Mouse (Mus musculus): ENCODE results near the gene Hspa1b. TPM values are rescaled to one million over a fixed set of nuclear protein-coding genes. Genes with fewer than 3 reads are reported as not detected.
"Not testable (repeated sequence)": the region's sequence is repeated elsewhere in the genome, so short reads cannot be mapped to it uniquely, and the experiment has no call there.

Gene Hspa1b
- polyA plus RNA-seq, 1 experiment, result 2.6 TPM

DNA sequence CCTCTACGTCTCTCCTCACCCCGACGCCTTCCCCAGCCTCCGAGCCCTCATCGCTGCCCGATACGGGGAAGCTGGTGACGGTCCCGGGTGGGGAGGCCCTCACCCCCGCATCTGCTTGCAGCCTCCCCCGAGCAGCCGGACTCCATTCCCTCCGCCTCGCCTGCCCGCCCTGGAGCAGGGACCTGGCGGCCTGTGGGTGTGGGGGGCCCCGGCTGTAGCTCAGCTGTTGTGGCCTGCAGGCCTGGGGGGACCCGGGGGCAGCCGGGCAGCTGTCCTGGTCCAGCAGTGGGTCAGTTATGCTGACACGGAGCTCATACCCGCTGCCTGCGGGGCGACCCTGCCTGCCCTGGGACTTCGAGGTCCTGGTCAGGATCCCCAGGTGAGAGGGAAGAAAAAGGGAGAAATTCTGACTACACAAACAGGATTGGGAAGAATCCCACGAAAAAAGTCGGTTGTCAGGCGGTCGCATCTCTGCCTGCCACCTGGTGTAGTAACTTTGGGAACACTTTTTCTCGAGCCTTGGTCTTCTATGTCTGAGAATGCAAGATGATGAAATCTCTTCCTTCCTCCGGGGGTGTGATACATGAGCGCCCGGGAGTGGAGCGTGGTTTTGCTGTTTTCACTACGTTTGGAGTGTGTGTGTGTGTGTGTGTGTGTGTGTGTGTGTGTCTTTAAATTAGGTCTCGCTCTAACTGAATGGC lies 42.6 kb upstream of the Hspa1b start:
- Histone ChIP-seq H3K27me3 (ENCODE audit: control insufficient read depth, insufficient read depth, low read length) (no peaks in the 10 kb centered on the region), H3K36me3 (ENCODE audit: control insufficient read depth, insufficient read depth, low read length) (peaks cover 3% of the 10 kb centered on the region), H3K4me1 (ENCODE audit: control insufficient read depth, insufficient read depth, low read length) (peaks cover 13% of the 10 kb centered on the region), H3K4me3 (ENCODE audit: control insufficient read depth, low read depth, low read length) (peak overlapping the region; percentile 94), H3K27ac (ENCODE audit: control insufficient read depth, insufficient read depth, low read depth, low read length) (peak overlapping the region; percentile 94)
- TF ChIP-seq POLR2A (IDR thresholded peaks at IDR 0.05; ENCODE audit: control insufficient read depth, low read depth, low read length) (no peak), CTCF (IDR thresholded peaks at IDR 0.05; ENCODE audit: control insufficient read depth, insufficient read depth, insufficient replicate concordance, low read depth, low read length) (no peak)

DNA sequence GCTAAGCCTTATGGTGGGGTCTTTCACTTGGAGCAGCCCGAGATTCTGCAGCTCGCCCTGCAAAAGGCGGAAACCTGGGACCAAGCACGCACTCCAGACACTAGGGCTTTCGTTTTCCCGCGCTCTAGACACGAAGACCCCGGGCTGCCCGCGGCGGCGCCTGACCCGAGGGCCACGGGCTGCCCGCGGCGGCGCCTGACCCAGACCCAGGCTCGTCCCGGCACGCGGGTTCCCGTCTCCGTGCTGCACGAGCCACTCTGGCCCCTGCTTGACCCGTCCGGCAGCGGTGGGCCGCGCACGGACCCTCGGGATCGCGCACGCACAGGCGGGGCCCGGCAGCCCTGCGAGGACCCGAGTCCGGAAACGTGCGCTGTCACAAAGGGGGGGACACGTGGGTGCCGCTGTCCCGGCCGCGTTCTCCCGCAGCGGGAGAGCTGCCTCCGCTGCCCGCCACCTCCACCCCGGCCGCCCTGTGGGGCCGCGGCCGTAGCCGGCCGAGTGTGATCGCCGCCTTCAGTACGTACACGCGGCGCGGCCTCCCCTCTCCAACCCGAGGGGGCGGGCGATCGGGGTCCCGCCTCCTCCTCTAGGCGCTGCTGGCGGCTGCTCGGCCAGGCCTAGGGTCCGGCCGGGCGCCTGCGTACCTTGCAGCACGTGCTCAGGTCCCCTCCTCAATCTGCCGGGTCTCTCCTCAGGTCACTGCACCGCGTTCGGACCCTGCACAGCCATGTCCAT lies 41.8 kb upstream of the Hspa1b start, which contains the start of gene Vars:
Gene Vars, plus strand, starts transcription at position 271 of the 735 bp plus-strand sequence.
- H3K4me1 ChIP-seq (ENCODE audit: control insufficient read depth, insufficient read depth, low read length), result peaks cover 13% of the 10 kb centered on the region
- peaks cover 3% of the 10 kb centered on the region for H3K36me3 ChIP-seq (ENCODE audit: control insufficient read depth, insufficient read depth, low read length)
- peak within 1 kb of the TSS; percentile 94 for H3K4me3 ChIP-seq (ENCODE audit: control insufficient read depth, low read depth, low read length)

DNA sequence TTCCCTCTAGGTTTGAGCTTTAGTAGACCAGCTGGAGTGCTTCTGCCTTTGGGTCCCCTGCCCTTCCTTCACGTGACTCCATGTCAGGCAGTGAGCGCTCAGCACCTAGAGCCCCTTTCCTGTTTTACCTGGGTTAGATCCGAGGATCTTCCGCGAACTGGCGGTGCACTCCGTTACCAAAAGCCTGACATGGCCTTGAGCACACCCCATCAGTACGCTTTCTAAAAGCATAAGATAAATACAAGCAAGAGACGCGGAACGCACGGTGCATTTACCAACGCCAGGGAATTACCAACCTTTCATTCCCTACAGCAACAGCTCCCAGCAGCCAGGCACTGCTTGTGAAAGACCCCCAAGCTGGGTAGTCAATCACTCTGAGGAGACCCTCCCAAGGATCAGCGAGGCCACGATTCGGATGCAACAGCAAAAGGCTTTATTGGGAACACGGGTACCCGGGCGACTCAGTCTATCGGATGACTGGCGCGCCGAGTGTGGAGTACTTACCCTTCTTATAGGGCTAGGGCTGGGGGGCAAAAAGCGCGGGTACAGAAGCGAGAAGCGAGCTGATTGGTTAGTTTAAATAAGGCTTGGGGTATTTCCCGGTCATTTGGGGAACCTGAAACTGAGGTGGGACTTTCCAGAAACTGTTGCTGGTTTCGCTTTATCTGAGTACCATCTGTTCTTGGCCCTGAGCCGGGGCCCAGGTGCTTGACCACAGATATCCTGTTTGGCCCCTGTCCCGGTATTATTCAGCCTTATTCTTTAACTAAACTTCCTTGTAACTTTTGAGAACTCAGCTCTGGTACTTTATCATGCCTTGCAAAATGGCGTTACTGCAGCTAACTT lies 41.1 kb upstream of the Hspa1b start:
- Histone ChIP-seq H3K4me3 (ENCODE audit: control insufficient read depth, low read depth, low read length) (peak overlapping the region; percentile 94), H3K4me1 (ENCODE audit: control insufficient read depth, insufficient read depth, low read length) (peaks cover 13% of the 10 kb centered on the region), H3K27ac (ENCODE audit: control insufficient read depth, insufficient read depth, low read depth, low read length) (peak overlapping the region; percentile 94; the same call in 1 of the 2 replicates)
- H3K27me3 ChIP-seq (ENCODE audit: control insufficient read depth, insufficient read depth, low read length); H3K36me3 ChIP-seq (ENCODE audit: control insufficient read depth, insufficient read depth, low read length): not testable (repeated sequence)

More for the DNA sequence above, 41.8 kb upstream of the Hspa1b start, which contains the start of gene Vars:
- TF ChIP-seq POLR2A (IDR thresholded peaks at IDR 0.05; ENCODE audit: control insufficient read depth, low read depth, low read length), result peak; percentile 47; the same call in 1 of the 2 replicates
- no peak for TF ChIP-seq CTCF (IDR thresholded peaks at IDR 0.05; ENCODE audit: control insufficient read depth, insufficient read depth, insufficient replicate concordance, low read depth, low read length)
- Histone ChIP-seq H3K27ac (ENCODE audit: control insufficient read depth, insufficient read depth, low read depth, low read length) (peak within 1 kb of the TSS; percentile 94), H3K27me3 (ENCODE audit: control insufficient read depth, insufficient read depth, low read length) (no peaks in the 10 kb centered on the region)

DNA sequence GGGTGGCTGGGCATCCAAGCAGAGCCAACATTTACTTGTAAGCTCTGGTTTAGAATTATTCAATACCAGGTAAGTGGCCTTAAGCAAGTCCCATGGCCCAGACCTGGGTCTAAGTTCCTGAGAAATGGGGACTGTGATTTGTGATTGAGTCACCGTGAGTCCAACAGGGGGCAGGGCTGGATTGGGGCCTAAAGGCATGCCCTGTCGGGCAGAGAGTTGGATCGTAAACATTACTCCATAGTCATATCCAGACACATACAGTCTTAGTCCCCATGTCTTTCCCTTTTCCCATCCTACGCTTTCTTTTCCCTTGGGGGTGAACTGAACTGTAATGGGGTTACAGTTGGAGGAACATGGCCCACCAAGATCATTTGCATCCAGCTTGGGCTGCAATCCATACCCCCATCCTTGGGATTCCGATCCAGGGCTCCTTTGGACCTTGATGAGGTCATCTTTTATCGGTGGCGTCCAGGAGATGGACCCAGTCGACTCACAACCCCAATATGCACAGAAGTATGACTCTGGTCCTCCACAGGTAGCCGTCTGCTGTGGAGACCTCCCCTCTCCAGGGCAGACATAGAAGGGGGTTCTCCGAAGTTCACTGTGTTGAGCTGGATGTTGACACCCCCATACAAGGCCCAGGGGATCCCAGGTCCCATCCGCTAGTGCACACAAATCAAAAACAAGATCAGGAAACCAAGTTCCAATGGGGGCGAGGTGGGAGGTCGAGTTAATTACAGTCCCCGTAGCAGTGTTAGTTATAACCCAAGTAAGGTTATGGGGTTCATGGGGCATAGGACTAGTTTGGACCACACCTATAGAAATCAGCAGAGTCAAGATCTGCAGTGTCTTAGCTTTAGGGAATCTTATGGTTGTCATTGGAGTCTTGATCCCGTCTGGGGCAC lies 39.7 kb upstream of the Hspa1b start:
- no peaks in the 10 kb centered on the region for H3K27me3 ChIP-seq (ENCODE audit: control insufficient read depth, insufficient read depth, low read length)
- TF ChIP-seq POLR2A (IDR thresholded peaks at IDR 0.05; ENCODE audit: control insufficient read depth, low read depth, low read length) (no peak), CTCF (IDR thresholded peaks at IDR 0.05; ENCODE audit: control insufficient read depth, insufficient read depth, insufficient replicate concordance, low read depth, low read length) (no peak)
- peaks cover 13% of the 10 kb centered on the region for H3K4me1 ChIP-seq (ENCODE audit: control insufficient read depth, insufficient read depth, low read length)
- H3K4me3 ChIP-seq (ENCODE audit: control insufficient read depth, low read depth, low read length), result no peak overlapping the region
- H3K36me3 ChIP-seq (ENCODE audit: control insufficient read depth, insufficient read depth, low read length), result no peaks in the 10 kb centered on the region
- no peak overlapping the region for H3K27ac ChIP-seq (ENCODE audit: control insufficient read depth, insufficient read depth, low read depth, low read length)

DNA sequence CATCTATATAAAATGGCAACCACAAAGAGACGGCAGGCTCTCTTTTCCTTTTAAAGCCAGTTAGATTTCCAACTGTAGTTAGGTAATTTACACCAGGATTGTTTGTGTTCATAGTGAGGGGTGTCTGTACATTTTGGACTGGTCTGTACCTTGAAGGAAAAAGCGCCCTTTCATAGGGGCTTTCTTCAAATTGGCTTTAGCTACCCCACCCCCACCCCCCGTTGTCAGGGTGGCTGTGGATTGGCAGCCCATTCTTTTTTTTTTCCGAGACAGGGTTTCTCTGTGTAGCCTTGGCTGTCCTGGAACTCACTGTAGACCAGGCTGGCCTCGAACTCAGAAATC lies 38.1 kb upstream of the Hspa1b start:
- Histone ChIP-seq H3K4me1 (ENCODE audit: control insufficient read depth, insufficient read depth, low read length) (peaks cover 9% of the 10 kb centered on the region), H3K27me3 (ENCODE audit: control insufficient read depth, insufficient read depth, low read length) (no peaks in the 10 kb centered on the region), H3K27ac (ENCODE audit: control insufficient read depth, insufficient read depth, low read depth, low read length) (no peak overlapping the region), H3K36me3 (ENCODE audit: control insufficient read depth, insufficient read depth, low read length) (no peaks in the 10 kb centered on the region), H3K4me3 (ENCODE audit: control insufficient read depth, low read depth, low read length) (no peak overlapping the region)
- TF ChIP-seq POLR2A (IDR thresholded peaks at IDR 0.05; ENCODE audit: control insufficient read depth, low read depth, low read length) (no peak), CTCF (IDR thresholded peaks at IDR 0.05; ENCODE audit: control insufficient read depth, insufficient read depth, insufficient replicate concordance, low read depth, low read length) (no peak)

DNA sequence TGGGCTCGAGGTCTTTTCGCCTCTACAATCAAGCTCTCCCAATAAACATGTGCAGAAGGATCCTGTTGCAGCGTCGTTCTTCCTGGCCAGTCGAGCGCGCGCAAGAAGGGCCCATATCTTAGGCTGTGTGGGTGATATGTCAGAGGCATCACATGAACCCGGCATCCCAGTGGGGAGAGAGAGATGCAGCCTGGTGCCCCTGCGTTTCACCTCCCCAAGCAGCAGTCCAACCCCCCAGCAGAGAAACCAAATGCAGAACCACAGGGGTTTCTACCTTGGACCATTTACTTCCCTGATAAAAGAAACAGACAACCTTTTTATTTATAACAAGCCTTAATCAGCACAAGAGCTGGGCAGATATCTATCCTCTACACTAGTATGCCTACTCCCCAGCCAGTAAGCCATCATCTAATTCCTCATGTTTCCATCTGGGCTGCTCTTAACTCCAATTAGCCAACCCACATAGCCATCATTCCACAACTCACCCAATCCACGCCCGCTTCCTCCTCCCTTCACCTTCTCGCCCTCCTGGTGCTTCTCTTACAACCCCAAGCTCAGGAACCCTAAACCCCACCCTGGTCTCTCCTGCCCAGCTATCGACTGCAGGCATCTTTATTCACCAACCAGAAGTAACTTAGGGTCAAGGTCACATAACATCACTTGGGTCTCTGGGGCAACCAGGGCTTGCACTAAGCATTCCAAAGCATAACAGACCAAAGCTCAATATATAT lies 37.5 kb upstream of the Hspa1b start:
- TF ChIP-seq POLR2A (IDR thresholded peaks at IDR 0.05; ENCODE audit: control insufficient read depth, low read depth, low read length), result no peak
- Histone ChIP-seq H3K36me3 (ENCODE audit: control insufficient read depth, insufficient read depth, low read length) (no peaks in the 10 kb centered on the region), H3K27ac (ENCODE audit: control insufficient read depth, insufficient read depth, low read depth, low read length) (no peak overlapping the region; the same call in 1 of the 2 replicates), H3K4me1 (ENCODE audit: control insufficient read depth, insufficient read depth, low read length) (peaks cover 4% of the 10 kb centered on the region), H3K27me3 (ENCODE audit: control insufficient read depth, insufficient read depth, low read length) (no peaks in the 10 kb centered on the region), H3K4me3 (ENCODE audit: control insufficient read depth, low read depth, low read length) (no peak overlapping the region)

DNA sequence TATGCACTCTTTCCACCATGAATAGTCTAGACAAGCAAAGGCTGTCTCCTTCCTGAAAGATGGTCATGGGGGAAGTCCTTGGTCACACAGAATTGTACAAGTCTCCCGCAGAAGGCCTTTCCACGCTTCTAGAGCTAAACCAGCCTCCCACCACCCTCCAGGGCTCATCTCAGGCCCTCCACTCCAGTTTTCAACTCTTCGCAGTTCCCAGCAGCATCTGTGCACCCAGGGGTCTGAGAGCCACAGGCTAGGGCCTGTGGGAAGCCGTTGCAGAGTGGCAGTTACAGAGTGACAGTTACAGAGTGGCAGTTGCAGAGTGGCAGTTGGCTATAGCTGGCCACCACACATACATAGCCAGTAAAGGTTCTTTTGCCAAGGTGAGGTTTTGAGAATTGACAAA lies 36.9 kb upstream of the Hspa1b start:
- H3K4me3 ChIP-seq (ENCODE audit: control insufficient read depth, low read depth, low read length); H3K4me1 ChIP-seq (ENCODE audit: control insufficient read depth, insufficient read depth, low read length); H3K36me3 ChIP-seq (ENCODE audit: control insufficient read depth, insufficient read depth, low read length); H3K27me3 ChIP-seq (ENCODE audit: control insufficient read depth, insufficient read depth, low read length): not testable (repeated sequence)
- peak overlapping the region; percentile 87 for H3K27ac ChIP-seq (ENCODE audit: control insufficient read depth, insufficient read depth, low read depth, low read length)

DNA sequence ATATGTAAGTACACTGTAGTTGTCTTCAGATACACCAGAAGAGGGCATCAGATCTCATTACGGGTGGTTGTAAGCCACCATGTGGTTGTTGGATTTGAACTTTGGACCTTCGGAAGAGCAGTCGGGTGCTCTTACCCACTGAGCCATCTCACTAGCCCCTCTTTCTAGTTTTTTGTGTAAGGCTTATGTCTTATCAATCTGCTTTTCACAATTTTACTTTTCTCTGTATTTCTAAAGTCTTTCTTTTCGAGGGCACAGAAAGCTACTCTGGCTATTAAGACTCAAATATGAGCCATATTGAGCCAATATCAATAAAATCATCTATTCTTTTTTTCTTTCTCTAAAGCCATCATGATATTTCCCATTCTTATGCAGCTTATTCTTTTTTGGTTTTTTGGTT lies 36.2 kb upstream of the Hspa1b start:
- H3K4me3 ChIP-seq (ENCODE audit: control insufficient read depth, low read depth, low read length); H3K36me3 ChIP-seq (ENCODE audit: control insufficient read depth, insufficient read depth, low read length); H3K4me1 ChIP-seq (ENCODE audit: control insufficient read depth, insufficient read depth, low read length); H3K27me3 ChIP-seq (ENCODE audit: control insufficient read depth, insufficient read depth, low read length); H3K27ac ChIP-seq (ENCODE audit: control insufficient read depth, insufficient read depth, low read depth, low read length): not testable (repeated sequence)
